Mouse (Mus musculus) left cerebral cortex, adult 9 months (tissue): ENCODE data around the gene Gm10803.
A peak's percentile ranks its signal among the peaks of the same experiment; 100 is the strongest.

ENCODE experiments used
- DNase-seq, 2 experiments: peaks; one replicate each; pipeline ENCODE4 v3.0.0; 2022; ENCODE audit warnings: low spot score in 2 of 2

Gene Gm10803

DNA sequence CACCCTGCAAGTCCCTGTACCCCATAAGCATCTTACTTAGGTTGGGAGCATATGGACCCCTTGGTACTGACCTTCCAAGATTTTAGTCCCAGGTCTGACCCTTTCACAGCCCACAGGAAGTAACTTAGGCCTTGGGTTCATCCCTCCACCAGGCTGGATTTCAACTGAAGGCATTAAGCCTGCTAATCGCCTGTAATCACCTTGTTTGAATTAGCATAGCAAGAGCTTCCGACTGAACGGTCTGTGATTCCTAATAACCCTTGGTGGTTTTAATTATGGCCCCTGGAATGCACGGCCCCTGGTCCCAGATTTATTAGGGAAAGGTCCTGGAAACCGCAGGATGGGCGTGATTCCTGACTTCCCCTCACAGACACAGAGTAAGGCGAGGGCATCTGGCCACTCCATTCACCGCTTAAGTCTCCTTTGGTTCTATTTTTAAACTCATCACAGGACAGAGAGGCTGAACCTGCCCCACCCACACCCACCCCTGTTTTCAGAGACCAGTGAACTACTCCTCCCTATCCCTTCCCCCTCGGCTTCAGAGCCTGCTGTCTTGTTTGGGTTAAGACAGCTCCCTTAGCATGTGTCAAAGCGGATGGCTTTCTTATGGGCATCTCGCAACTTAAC lies 31.9 kb downstream of the Gm10803 start:
- DNase-seq: no peak

DNA sequence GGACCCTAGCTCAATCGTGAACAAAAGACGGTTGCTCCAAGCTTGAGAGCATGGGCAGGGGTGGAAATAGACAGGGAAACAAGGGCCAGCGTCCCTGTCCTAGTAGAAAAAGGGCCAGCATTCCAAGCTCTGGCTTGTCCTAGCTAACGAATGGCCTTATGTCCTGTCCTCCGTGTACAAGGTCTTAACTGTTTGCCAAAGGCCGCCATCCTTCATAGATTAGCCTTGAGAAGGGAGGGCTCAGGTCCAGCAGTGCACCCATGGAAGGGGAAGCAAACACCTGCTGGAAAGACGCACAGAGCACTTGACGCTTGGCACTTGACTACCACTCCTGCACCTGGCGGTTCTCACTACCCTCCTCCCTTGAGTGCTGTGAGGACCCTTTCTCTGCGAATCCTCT lies 32.8 kb downstream of the Gm10803 start:
- no peak for DNase-seq

DNA sequence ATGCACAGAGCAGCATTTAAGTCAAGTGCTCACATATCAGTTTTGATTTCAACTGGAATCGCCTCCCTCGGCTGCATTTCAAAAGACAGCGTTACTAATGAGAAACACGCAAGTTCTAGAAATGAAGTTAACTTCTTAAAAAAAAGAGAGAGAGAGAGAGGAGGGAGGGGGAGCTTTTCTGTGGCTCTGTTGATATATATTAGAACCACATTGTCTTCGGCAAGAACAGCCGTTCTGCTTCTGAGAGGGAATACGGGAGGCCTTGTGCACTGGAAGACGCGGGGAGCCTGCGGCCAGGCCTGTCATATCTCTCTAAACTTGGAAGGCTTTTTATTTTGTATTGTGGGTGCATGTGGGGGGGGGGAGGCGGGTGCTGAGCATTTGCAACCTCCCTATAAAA lies 36.8 kb downstream of the Gm10803 start:
- DNase-seq: no peak

DNA sequence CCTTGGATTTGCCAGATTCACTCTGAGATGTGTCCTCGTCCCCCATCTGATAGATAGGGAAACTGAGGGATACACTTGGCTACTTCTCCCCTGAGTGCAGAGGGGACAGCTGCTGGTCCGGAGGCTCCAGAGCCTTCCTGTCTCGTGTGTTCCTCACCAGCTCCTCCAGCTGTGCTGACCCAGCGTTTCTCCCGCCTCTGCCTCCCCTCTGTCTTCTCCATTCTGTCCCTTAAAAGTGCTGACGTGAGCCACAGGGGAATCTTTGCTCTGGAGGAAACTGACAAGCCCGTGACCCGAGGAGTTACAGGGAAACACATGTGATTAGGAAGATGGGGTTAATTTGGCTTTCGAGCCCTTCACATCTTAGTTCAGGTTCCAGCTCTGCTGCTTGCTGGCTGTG lies 39.4 kb downstream of the Gm10803 start:
- peak; percentile 15 to 25 for DNase-seq

DNA sequence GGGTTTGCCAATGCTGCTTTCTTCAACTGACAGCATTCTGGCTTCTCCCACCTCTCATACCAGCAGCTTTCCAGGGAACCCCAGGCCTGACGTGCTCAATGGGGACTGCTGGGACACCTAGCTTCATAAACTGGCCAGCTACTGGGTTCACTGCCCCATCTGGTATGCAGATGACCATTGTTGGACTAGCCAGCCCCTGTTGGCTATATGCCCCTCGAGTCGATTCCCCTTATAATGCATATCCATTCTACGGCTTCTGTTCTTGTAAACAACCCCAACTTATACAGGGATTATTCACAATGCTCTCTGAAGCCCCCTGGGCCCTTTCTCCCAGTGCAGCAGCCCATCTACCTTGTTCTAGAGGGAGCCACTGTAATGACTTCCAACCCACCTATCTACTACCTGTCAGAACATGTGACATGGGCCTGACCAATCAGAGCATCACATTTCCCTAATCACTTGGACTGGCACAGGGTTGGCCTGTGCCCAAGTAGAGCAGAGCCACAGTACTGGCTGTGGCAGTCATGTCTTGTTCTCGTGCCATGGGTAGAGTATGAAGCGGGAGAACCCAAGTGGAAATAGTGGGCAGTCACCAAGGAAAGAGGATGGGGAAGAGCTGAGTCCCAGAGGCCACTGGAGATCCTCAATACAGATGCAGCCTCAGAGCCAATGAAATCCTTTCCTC lies 44.4 kb downstream of the Gm10803 start:
- no peak for DNase-seq

DNA sequence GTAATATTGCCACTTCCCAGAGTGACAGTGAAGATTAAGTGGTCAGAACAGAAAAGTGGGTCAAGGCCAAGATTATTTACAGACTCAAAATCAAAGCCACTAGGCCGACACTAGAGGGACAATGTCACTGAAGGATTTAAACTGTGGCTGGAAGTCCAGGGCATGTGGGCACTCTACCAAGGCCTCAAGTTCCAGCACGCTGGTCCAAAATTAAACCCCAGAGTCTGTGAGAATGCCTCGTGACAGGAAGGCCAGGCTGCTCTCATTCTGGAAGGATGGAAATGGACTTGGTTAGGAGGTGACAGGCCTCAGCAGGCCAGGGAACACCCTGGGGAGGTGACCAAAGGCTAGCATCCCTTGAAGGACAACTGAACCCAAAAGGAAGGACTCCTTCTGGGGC lies 48.4 kb downstream of the Gm10803 start:
- no peak for DNase-seq

DNA sequence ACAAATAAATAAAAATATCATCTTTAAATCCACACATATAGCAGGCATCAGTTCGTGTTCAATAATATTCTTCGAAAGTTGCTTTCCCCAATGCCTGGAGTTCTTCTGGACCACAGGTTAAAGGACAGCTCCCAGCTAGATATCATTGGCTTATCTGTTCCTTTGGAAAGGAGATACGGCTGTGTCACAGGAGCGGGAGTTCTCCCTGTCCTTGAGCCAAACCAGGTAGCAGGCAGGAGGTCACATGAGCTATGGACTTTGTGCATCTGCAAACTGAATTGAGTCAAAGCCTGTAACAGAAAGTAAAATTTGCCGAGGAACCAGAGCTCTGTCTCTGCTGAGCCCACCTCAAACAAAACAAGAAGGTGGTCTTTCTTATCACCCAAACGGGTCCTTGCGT lies 52.7 kb downstream of the Gm10803 start:
- no peak for DNase-seq
